Mouse (Mus musculus): ENCODE measurements around the gene 1700029I15Rik.

GRCm38 (mm10) chr2:92391703-92392317 is 9.5 kb downstream of the 1700029I15Rik start:
- TF ChIP-seq GATA1 (IDR thresholded peaks at IDR 0.05; ENCODE audit: low read length) = no peak
- no peak for TF ChIP-seq TAL1 (IDR thresholded peaks at IDR 0.05; ENCODE audit: low read length)

All from erythroblast, embryonic 14.5 days (primary cell).